Mouse (Mus musculus) liver, adult (tissue): Measurements from ENCODE around the gene Btbd11.

Experiments
- GATA4 ChIP-seq: IDR thresholded peaks from 2 replicates; pipeline ENCODE4 v1.6.1; 2014; ENCODE audit warnings: mild to moderate bottlenecking, low read length; ENCODE audit not compliant: insufficient replicate concordance

Btbd11 gene

DNA sequence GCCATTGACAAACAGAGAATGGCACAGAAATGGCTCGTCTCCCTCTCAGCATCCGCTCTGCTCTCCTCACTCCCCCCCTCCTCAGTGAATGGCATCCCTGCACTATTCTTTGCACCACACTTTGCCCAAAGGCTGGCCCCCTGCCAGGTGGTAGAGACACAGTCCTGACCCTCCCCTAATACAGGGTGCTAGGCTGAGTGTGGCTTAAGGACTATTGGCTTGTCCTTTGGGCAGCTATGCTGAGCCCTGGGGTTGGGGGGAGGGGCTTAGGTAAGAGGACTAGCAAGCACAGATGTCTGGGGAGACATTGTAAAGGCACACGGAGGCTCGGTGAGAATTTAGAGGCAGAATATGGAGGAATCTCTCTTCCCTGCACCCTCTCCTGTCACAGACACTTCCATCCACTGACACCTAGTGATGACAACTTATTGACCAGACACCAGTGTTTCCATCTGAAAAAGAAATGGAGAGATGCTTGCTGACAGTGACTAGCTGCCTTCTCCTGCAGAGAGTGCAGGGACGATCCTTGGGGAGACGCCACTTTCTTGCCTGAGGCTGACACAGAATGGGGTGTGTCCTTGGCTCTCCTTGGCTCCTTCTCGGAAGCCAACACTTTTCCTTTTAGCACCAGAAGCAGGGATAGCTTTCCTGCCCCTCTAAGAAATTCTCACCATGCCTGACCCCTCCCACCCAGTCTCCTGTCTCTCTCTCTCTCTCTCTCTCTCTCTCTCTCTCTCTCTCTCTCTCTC is 138.8 kb downstream of the Btbd11 start:
- no peak for TF ChIP-seq GATA4

- TF ChIP-seq GATA4: no peak
Measured at GRCm38 (mm10) chr10:85526657-85527056, 140.0 kb downstream of the Btbd11 start.

GRCm38 (mm10) chr10:85527722-85528121 is 141.1 kb downstream of the Btbd11 start:
- TF ChIP-seq GATA4: no peak

DNA sequence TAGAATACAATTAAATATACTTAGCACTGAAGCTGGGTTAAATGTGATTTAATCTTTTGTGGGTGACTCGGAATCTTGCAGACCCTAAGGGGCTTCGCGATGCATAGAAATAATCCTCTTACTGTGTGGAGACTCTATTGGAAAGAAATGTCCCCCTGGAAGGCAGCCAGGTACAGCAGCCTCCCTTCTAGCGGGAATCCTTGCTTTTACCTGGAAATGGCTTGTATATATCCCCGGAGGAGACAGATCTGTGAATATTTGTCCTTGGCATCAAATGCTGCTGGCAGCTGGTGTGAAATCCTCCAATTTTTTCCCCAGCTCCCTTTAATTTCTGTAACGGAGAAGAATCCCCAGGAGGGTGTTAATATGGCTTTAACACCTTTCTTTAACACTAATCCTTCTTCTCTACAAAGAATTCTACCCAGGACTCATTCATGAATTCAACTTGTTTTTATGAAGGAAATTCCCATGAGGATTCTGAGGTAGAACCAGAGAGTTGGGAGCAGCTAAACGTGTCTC is 146.6 kb downstream of the Btbd11 start:
- TF ChIP-seq GATA4: no peak

- TF ChIP-seq GATA4: no peak
Measured at GRCm38 (mm10) chr10:85538051-85538753, 151.6 kb downstream of the Btbd11 start.

GRCm38 (mm10) chr10:85539510-85540120 is 153.0 kb downstream of the Btbd11 start:
- no peak for TF ChIP-seq GATA4

DNA sequence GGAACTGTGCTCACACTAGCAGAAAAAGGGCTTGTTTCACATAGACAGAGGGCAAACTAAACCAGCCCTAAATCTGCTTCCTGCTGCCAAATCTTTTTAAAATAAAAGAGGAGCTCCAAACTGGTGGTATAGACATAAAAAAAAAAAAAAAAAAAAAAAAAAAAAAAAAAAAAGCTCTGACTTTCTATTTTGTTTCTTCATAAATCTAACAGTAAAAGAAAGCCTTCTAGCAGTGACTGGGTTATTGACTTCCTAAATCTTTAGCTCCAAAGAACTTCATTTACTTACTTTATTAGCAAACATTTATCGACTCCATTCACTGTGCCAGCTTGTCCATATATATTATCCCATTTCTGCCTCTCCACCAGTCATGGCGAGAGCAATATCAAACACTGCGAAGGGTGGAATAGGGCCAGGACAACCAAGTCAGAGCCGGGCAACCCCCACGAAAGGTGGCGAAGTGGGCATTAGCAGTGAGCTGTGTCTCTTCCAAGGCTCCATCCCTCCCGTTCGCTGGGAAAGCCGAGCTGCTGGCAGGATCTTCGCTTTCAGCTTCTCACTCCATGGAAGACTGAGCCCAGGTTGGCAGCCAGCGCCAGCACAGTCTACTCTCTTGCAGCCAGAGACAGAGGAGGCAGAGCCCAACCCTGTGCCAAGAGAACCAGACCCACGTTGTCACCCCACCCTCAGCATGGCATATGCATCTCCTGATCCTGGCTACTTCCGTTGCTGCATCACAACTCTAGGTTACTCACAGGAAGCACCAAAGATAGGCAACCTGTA is 153.9 kb downstream of the Btbd11 start:
- no peak for TF ChIP-seq GATA4

- no peak for TF ChIP-seq GATA4
Measured at GRCm38 (mm10) chr10:85541481-85541880, 154.9 kb downstream of the Btbd11 start.

GRCm38 (mm10) chr10:85541892-85542630 is 155.4 kb downstream of the Btbd11 start:
- TF ChIP-seq GATA4: no peak

- TF ChIP-seq GATA4: no peak
Measured at GRCm38 (mm10) chr10:85543281-85543680, 156.7 kb downstream of the Btbd11 start.

DNA sequence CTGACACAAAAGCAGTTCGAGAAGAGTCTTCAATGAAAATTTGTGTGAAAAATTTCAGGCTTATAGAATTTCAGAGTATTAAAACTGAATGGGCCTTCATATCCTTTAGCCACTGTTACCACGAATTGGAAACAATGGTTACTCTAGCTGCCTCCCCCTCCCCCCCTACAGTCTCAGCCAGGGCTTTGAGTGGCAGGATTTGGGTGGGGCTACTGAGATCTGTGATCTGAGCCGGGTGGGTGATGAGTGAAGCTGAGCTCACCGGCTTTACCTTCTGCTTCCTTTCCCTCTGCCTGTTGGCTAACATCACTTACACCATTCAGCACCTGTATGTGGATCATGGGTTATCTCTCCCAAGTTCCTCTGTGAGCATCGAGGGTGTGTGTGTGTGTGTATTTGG is 158.4 kb downstream of the Btbd11 start:
- no peak for TF ChIP-seq GATA4

DNA sequence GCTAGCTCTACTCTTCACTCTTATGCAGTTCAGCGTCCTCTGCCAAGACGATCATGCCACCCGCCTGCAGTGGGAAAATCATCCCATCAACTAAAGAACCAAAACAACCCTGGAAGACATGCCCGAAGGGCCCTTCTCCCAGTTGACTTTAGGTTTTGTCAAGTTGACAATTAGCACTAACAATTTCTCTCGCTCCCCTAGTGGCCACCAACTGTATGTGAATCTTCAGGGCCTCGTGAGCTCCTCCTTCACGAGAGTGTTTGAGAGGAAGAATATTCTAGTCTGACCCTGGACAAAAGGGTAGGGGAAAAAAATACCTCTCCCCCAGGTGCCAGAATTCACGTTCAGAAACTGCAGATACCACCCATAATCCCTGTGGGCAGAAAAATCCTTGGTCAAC is 168.6 kb downstream of the Btbd11 start:
- TF ChIP-seq GATA4: no peak

DNA sequence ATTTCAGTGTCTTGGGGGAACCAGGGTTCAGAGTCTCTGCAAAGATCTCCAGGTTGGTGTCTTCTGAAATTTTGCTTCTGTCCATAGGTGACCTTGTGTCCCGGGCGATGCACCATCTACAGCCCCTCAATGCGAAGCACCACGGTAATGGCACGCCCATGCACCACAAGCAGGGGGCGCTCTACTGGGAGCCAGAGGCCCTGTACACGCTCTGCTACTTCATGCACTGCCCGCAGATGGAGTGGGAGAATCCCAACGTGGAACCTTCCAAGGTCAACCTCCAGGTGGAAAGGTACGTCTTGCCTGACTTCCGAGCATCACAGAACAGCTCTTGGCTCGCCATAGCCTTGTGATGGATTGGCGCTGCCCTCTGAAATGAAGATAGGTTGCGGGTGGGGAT is 174.8 kb downstream of the Btbd11 start:
- no peak for TF ChIP-seq GATA4

DNA sequence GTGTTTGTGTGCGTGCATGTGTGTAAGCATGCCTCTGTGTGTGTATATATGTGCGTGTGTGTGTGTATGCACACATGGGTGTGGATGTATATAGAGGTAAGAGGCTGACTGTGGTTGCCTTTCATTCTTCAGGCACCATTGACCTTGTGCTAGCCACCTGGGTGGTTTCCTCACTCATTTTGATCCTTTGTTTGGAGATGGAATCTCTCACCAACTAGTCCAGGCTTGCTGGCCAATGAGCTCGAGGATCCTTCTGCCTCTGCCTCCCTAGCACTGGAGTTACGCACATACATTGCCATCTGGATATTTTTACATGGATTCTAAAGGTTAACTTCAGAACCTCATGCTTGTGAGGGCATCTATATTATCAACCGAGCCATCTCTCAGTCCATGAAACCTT is 184.8 kb downstream of the Btbd11 start:
- no peak for TF ChIP-seq GATA4
